Mouse (Mus musculus) heart, postnatal 36 days (tissue): Measurements from ENCODE around the gene Apoa1. TPM values are rescaled to one million over a fixed set of nuclear protein-coding genes. Genes with fewer than 3 reads are reported as not detected.

Experiments
- DNase-seq, 2 experiments: peaks; one replicate each; pipeline ENCODE4 v3.0.0; 2021 to 2022
- intact Hi-C: fragments of 180-260 bp; cut with DNase I; formaldehyde crosslinking; loops from one replicate; pipeline ENCODE4 v1.15.1; 2025
- total RNA-seq, 2 experiments: library from RNA; stranded (reverse); gene quantifications; 2 replicates each; pipeline ENCODE4 v1.2.3; 2021

The Apoa1 gene
- total RNA-seq, 2 experiments from 2014 or later, result not detected

DNA sequence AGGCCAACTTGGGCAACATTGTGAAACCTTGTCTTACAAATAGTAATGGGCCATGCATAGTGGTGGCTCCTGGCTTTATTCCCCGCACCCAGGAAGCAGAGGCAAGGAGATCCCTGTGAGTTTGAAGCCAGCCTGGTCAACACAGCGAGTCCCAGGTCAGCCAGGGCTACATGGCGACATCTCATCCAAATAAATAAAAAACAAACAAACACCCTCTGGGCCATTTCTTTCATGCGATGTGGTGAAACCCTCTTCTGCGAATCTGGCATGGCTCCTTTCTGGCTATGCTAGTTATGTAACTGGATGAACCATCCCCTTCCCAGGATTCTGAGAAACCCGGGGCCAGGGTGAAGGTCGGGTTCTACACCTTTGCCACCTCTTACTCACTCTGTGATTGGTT is 27.8 kb downstream of the Apoa1 start:
- intact Hi-C loops, result no loop called here
- DNase-seq, result no peak

GRCm38 (mm10) chr9:46256658-46257385 is 28.4 kb downstream of the Apoa1 start:
- no peak for DNase-seq
- intact Hi-C loops, result no loop called here

DNA sequence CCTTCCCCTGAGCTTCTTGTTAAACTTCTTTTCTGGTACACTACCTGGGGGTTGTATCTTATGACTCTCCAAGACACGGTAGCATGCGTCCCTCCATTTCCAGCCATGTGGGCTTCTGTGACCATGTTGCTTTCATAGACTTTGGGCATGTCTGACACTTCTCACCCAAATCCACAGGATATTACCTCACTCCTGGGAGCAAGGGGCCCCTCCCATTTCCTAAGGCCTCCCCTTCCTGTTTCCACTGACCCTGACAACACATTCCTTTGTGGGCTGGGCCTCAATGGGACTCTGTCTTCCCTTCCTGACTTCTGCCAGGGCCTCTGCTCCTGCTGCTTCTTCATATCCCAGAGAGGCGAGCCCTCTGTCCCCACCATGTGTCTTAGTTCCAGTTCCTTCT is 29.2 kb downstream of the Apoa1 start:
- no peak for DNase-seq

DNA sequence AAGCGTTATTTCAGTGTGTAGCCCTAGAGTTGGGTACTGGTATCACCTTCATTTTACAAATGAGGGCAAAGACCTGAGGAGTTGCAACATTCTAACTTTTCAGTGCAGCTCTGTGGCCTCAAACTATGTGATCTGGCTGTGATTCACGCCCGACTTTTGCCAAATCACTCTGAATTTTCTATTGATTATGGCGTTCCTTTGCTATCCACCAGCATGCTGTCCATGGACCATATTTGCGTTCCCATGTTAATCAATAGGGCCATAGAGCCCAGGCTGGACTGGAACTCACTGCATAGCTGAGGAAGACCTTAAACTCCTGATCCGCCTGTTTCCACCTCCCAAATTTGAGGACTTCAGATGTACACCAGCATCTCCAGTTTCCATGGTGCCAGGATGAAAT is 30.7 kb downstream of the Apoa1 start:
- intact Hi-C loops, result no loop called here
- DNase-seq, result no peak

More for the DNA sequence above, 29.2 kb downstream of the Apoa1 start:
- intact Hi-C loops, result no loop called here

DNA sequence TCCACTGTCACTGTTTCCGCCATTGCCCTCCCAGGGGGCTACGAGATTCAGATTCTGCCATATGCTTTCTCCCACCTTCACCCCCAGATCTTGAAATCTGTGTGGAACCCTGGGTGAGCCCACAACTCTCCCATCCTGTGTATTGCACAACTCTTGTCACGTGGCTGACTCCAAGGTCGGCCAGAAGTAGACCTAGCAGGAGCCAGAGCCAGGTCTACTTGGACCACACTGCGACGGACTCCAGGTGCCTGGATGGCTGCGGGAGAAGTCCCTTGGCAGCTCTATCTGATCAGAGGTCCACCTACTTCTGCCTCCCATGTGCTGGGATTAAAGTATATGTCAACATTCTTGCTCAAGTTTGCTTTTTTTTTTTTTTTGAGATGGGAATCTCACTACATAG is 32.8 kb downstream of the Apoa1 start:
- no peak for DNase-seq
- intact Hi-C loops, result no loop called here

- no peak for DNase-seq
- intact Hi-C loops, result no loop called here
These were observed 40.0 kb downstream of the Apoa1 start, which contains the start of gene Apoa5 for GRCm38 (mm10) chr9:46268343-46268873. Gene Apoa5 (plus strand): TSS chr9:46268633.

- intact Hi-C loops, result no loop called here
- no peak for DNase-seq
These were observed 40.7 kb downstream of the Apoa1 start for GRCm38 (mm10) chr9:46269125-46269524.

DNA sequence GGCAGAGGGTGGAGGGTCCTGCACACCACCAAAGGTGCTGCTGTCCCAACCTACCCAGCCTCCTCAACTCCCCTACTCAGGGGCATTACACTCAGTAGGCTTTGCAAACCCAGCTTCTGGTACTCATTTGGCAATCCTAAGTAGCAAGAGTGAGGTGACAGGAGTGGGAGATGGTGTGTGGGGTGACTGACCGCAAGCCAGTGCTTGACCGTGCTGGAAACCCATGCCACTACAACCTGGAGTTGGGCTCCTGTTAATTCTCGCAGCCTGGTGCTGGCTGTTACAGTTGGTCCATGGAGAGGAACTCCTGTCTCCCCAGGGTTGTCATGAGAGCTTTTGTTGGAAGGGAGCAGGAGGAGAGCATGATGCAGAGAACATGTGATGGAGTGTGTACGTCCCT is 42.4 kb downstream of the Apoa1 start:
- intact Hi-C loops, result loop anchor here (5.0 kb wide), 1 partner anchor 363 kb away; the partner anchor contains the start of genes Pcsk7 and Rnf214
- DNase-seq, result no peak

DNA sequence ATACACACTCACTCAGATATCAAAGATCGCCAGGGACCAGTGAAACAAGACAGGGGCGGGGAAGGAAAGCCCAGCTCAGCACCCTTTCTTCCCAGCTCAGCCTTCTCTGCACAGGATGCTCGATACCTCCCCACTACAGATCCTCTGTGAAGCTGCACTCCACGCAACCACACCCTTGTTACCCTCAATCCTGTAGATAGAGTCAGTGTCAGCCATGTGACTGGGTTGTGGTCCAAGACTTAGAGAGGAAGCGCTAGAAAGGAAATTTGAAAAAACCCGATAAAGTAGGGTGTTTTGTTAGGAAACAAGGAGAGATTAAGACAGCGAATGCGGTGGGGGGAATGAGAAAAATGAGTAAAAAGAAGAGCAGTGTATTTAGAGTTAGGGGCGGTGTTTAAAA is 43.7 kb downstream of the Apoa1 start:
- no peak for DNase-seq
- intact Hi-C loops, result loop anchor here (5.0 kb wide), 1 partner anchor 365 kb away; the partner anchor contains the start of genes Pcsk7 and Rnf214

- intact Hi-C loops, result loop anchor here (1.0 to 5.0 kb wide), 2 partner anchors 9 to 366 kb away; partner anchors contain the start of genes Pcsk7 and Rnf214
These were observed 44.5 kb downstream of the Apoa1 start, which contains the start of gene Zpr1 for GRCm38 (mm10) chr9:46272677-46273454. Gene Zpr1 (plus strand): TSS chr9:46273064.

DNA sequence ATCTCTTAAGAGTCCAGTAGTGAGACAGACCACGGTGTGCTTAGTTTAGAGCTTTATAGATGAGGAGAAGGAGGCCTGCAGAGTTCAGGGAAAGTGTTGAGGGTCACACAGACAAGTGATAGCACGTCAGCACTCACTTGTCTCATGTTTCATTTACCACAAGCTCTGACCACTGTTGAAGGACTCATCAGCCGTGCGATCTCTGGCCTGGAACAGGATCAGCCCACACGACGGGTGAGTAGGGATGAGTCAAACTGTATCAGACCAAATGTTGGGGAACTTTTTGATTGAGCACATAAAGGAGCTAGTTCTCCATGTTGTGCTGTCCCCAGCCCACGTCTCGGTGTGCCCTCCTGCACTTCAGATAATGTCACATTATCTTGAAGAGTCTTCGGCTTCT is 46.1 kb downstream of the Apoa1 start:
- intact Hi-C loops, result loop anchor here (5.0 kb wide), 1 partner anchor 367 kb away; the partner anchor contains the start of genes Pcsk7 and Rnf214
- no peak for DNase-seq

More at GRCm38 (mm10) chr9:46272677-46273454, 44.5 kb downstream of the Apoa1 start, which contains the start of gene Zpr1:
- DNase-seq, result peak; percentile 87 to 89

Other genes with a start within 250 kb of the Apoa1 start
- gene Pafah1b2, start 215.9 kb upstream of the Apoa1 start, total RNA-seq, result 10 to 100 TPM; 48.1 to 50.0 TPM
- 10 to 100 TPM; 75.9 to 76.1 TPM for gene Sik3, start 215.8 kb upstream of the Apoa1 start, total RNA-seq
- gene Apoc3, start 7.1 kb downstream of the Apoa1 start, total RNA-seq, result not detected
- not detected for gene Apoa4, start 12.1 kb downstream of the Apoa1 start, total RNA-seq
- not detected for gene Apoa5, start 40.1 kb downstream of the Apoa1 start, total RNA-seq
- 10 to 100 TPM; 19.5 to 24.6 TPM for gene Zpr1, start 44.5 kb downstream of the Apoa1 start, total RNA-seq
- gene Bud13, start 54.4 kb downstream of the Apoa1 start, total RNA-seq, result 1 to 10 TPM; 7.5 to 9.1 TPM
- gene 4931429L15Rik, start 91.4 kb downstream of the Apoa1 start, total RNA-seq, result not detected